Mouse (Mus musculus) CD4-positive naive resting alpha-beta T cell, adult 76 days (primary cell): ENCODE measurements around the gene Gm16427. TPM values are rescaled to one million over a fixed set of nuclear protein-coding genes. Genes with fewer than 3 reads are reported as not detected.

Source experiments
- total RNA-seq: library from RNA; stranded (reverse); gene quantifications from one replicate; pipeline ENCODE4 v1.2.4, GENCODE M21; 2023

Gene Gm16427
- not detected for total RNA-seq

GRCm38 (mm10) chr5:93540100-93540499 is at the start of gene Gm16427:
TSS of gene Gm16427 (minus strand) at chr5:93540200.

Other genes starting within 250 kb of the Gm16427 start
- gene C87414, start 131.4 kb upstream of the Gm16427 start, total RNA-seq: not detected